Mouse (Mus musculus) ES-E14 (cell line): ENCODE measurements around the gene Sprn.

ENCODE experiments used
- CHD2 ChIP-seq: IDR thresholded peaks from 2 replicates; pipeline ENCODE4 v1.6.1; 2014; ENCODE audit warnings: mild to moderate bottlenecking, low read depth, low read length, inconsistent platforms
- ZC3H11A ChIP-seq: IDR thresholded peaks from 2 replicates; pipeline ENCODE4 v1.6.1; 2012; ENCODE audit warnings: low read depth, mild to moderate bottlenecking, inconsistent platforms, low read length, borderline replicate concordance

DNA sequence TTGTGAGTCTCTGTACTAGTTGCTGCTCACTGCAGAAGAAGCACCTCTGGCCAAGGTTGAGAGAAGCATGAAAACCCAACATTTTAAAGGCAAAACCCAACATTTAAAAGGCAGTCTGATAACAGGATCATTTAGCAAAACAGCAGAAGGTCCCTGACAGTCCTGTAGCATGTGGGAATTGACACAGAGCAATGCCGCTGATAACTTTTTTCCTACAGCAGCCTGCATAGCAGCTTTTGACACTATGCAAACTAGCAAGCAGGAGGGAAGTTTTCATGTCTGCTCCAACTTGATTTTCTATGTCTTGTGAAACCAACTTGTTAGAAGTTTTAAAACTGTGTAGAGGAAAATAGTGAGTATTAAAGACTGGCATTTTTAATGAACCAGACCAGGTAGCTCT is 30.3 kb downstream of the Sprn start:
- TF ChIP-seq CHD2 = no peak
- TF ChIP-seq ZC3H11A = no peak
